Mouse (Mus musculus): ENCODE measurements around the gene Glrx3. TPM values are rescaled to one million over a fixed set of nuclear protein-coding genes. Genes with fewer than 3 reads are reported as not detected.
"Not testable (repeated sequence)": the region's sequence is repeated elsewhere in the genome, so short reads cannot be mapped to it uniquely, and the experiment has no call there.

Glrx3 gene
- polyA plus RNA-seq, 1 experiment from 2014 or later, result 251 TPM

DNA sequence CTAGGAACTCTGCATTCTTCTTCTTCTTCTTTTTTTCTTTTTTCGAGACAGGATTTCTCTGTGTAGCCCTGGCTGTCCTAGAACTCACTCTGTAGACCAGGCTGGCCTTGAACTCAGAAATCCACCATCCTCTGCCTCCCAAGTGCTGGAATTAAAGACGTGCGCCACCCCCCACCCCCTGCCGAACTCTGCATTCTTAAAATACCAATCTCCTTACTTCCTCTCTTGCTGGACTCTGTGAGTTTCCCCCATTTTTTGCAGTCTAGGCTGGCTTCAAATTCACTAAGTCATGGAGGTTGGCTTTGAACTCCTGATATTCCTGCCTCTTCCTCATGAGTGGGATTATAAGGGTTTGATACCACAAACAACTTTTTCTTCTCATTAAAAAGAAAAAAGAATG lies 10.7 kb upstream of the Glrx3 start:
- Histone ChIP-seq H3K9me3 (replicated peaks) (no peaks in the 10 kb centered on the region), H3K27ac (no peak overlapping the region), H3K9ac (no peak overlapping the region), H3K4me2 (no peak overlapping the region), H3K4me3 (replicated peaks) (no peak overlapping the region), H3K27me3 (0 out of 2 replicates have a peak, but pooled peaks cover 3% of the 10 kb centered on the region), H3K4me1 (no peaks in the 10 kb centered on the region), H3K36me3 (no peaks in the 10 kb centered on the region)
- no peak for ATAC-seq (replicated peaks; ENCODE audit: low FRiP score)
- 54% methylated on average over 4 of the region's 4 CpGs for WGBS

DNA sequence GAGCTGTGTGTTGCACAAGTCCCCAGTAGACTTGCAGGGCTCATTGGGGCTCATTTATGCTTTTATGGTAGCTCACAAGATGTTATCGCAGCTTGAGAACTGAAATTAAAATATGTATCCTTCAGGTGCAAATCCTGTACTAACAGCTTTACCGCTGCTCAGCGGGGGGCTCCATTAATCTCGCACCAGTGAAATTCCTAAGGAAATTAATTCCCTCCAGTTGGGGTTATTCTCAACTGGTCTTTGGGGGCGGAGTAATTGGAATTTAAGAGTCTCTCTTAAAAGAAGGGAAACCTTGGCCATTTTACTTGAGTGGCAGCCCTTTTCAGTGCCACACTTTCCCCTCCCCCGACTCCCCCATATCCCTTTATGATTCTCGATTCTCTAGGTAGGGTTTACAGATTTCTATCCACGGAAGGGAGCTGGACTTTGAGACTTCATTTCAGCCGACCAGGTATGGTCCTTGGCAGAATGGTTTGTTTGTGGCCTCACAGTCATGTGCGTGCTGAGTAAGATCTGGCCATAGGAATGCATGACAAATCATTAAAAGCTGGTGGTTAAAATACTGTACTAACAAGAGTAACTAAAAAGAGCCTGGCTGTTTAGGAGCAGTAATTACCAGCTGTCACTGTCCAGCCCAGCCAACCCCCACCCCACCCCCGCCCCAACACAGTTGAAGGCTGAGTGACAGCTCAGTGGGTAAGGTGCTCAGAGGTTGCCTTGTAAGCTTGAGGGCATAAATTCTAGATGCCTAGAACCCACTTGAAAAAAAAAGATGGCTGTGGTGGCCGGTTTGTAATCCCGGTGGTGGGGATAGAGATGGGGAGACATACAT lies 5.4 kb upstream of the Glrx3 start:
- 46% methylated on average over 13 of the region's 13 CpGs for WGBS

GRCm38 (mm10) chr7:137436901-137437300 lies 513 bp upstream of the Glrx3 start:
- H3K27me3 ChIP-seq, result no peaks in the 10 kb centered on the region
- H3K27ac ChIP-seq, result peak overlapping the region; percentile 90
- H3K4me2 ChIP-seq, result peak overlapping the region; percentile 62
- WGBS, result 75% methylated on average over 6 of the region's 6 CpGs
- peak overlapping the region; percentile 93 for H3K4me3 ChIP-seq (replicated peaks)
- H3K36me3 ChIP-seq, result peaks cover 4% of the 10 kb centered on the region; the same call in 1 of the 2 replicates
- peaks cover 17% of the 10 kb centered on the region for H3K4me1 ChIP-seq
- no peaks in the 10 kb centered on the region for H3K9me3 ChIP-seq (replicated peaks)
- no peak overlapping the region for H3K9ac ChIP-seq
- ATAC-seq (replicated peaks; ENCODE audit: low FRiP score), result peak; percentile 2; the same call in 1 of the 2 replicates

More for the DNA sequence above, 5.4 kb upstream of the Glrx3 start:
- no peak overlapping the region for H3K4me3 ChIP-seq (replicated peaks)
- H3K9ac ChIP-seq, result no peak overlapping the region
- H3K4me1 ChIP-seq, result peaks cover 2% of the 10 kb centered on the region
- peak; percentile 46; the same call in 1 of the 2 replicates for ATAC-seq (replicated peaks; ENCODE audit: low FRiP score)
- H3K4me2 ChIP-seq, result no peak overlapping the region
- H3K27ac ChIP-seq, result no peak overlapping the region
- H3K27me3 ChIP-seq, result 0 out of 2 replicates have a peak, but pooled peaks cover 3% of the 10 kb centered on the region
- H3K9me3 ChIP-seq (replicated peaks), result no peaks in the 10 kb centered on the region
- no peaks in the 10 kb centered on the region for H3K36me3 ChIP-seq

- H3K4me2 ChIP-seq, result peak overlapping the region; percentile 62
- WGBS, result 3% methylated on average over 7 of the region's 7 CpGs
- H3K9ac ChIP-seq, result peak overlapping the region; percentile 90
- peaks cover 21% of the 10 kb centered on the region for H3K4me1 ChIP-seq
- no peaks in the 10 kb centered on the region for H3K27me3 ChIP-seq
- ATAC-seq (replicated peaks; ENCODE audit: low FRiP score), result 0 out of 2 replicates have a peak, but pooled peaks have one; percentile 27
- H3K4me3 ChIP-seq (replicated peaks), result peak overlapping the region; percentile 93
- no peaks in the 10 kb centered on the region for H3K9me3 ChIP-seq (replicated peaks)
- peak overlapping the region; percentile 90 for H3K27ac ChIP-seq
- H3K36me3 ChIP-seq, result peaks cover 4% of the 10 kb centered on the region; the same call in 1 of the 2 replicates
Observed at GRCm38 (mm10) chr7:137438179-137438550, 751 bp downstream of the Glrx3 start.

- Histone ChIP-seq H3K4me2 (peak overlapping the region; percentile 62), H3K4me3 (replicated peaks) (peak overlapping the region; percentile 93), H3K4me1 (peaks cover 21% of the 10 kb centered on the region), H3K9ac (0 out of 2 replicates have a peak overlapping the region, but pooled peaks have one; percentile 90)
- 83% methylated on average over 7 of the region's 7 CpGs for WGBS
- not testable (repeated sequence) for H3K36me3 ChIP-seq; H3K9me3 ChIP-seq (replicated peaks); H3K27ac ChIP-seq; ATAC-seq (replicated peaks; ENCODE audit: low FRiP score); H3K27me3 ChIP-seq
Observed at GRCm38 (mm10) chr7:137438962-137439361, 1.5 kb downstream of the Glrx3 start.

DNA sequence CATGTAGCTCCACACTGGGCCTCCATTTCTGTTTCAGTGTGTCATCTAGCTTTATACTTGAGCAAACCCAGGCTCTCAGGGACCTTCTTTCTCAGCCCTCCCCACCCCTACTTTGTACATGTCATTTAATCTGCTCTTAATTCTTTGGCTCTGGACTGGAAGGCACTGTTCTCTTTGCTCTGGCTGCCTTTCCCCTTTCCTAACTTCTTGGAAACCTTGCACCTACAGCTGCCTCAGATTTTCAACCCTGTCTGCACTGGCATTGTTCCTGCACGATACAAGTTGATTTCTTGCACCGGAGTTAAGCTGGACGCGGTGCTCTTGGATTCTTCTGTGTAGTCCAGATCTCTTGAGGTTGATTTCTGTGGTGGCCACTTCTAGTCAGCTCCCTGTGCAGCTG lies 5.5 kb downstream of the Glrx3 start:
- WGBS, result 91% methylated on average over 4 of the region's 4 CpGs
- Histone ChIP-seq H3K4me3 (replicated peaks) (no peak overlapping the region), H3K9ac (no peak overlapping the region), H3K36me3 (peaks cover 35% of the 10 kb centered on the region), H3K27ac (no peak overlapping the region), H3K4me2 (no peak overlapping the region), H3K4me1 (peaks cover 14% of the 10 kb centered on the region), H3K27me3 (no peaks in the 10 kb centered on the region), H3K9me3 (replicated peaks) (no peaks in the 10 kb centered on the region)
- ATAC-seq (replicated peaks; ENCODE audit: low FRiP score), result no peak

- H3K36me3 ChIP-seq, result peaks cover 56% of the 10 kb centered on the region
- no peaks in the 10 kb centered on the region for H3K9me3 ChIP-seq (replicated peaks)
- no peak overlapping the region for H3K4me3 ChIP-seq (replicated peaks)
- no peak overlapping the region for H3K4me2 ChIP-seq
- H3K27me3 ChIP-seq, result no peaks in the 10 kb centered on the region
- ATAC-seq (replicated peaks; ENCODE audit: low FRiP score), result no peak
- H3K27ac ChIP-seq, result no peak overlapping the region
- H3K4me1 ChIP-seq, result 0 out of 2 replicates have a peak, but pooled peaks cover 4% of the 10 kb centered on the region
- 96% methylated on average over 12 of the region's 12 CpGs for WGBS
- H3K9ac ChIP-seq, result no peak overlapping the region
Observed at GRCm38 (mm10) chr7:137445321-137445720, 7.9 kb downstream of the Glrx3 start.

DNA sequence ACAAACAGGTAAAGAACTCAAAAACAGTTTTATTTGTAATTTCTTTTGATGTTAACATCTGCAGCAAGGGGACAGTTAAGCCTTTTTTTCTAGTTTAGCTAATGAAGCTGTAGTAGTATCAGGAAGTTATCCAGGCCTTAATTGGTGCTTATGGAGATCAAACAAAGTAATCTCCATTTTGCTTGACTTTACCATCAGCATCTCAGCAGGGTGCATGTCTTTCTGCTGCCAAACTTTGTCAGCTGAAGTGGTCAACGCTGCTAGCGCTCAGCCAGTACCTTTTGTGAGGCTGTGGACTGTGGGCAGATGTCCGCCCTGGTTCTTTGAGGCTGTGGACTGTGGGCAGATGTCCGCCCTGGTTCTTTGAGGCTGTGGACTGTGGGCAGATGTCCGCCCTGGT lies 24.0 kb downstream of the Glrx3 start:
- H3K4me3 ChIP-seq (replicated peaks), result no peak overlapping the region
- ATAC-seq (replicated peaks; ENCODE audit: low FRiP score), result no peak
- no peak overlapping the region for H3K4me2 ChIP-seq
- WGBS, result 78% methylated on average over 5 of the region's 5 CpGs
- H3K36me3 ChIP-seq, result peaks cover 93% of the 10 kb centered on the region
- no peaks in the 10 kb centered on the region for H3K9me3 ChIP-seq (replicated peaks)
- no peaks in the 10 kb centered on the region for H3K27me3 ChIP-seq
- no peak overlapping the region for H3K27ac ChIP-seq
- no peaks in the 10 kb centered on the region for H3K4me1 ChIP-seq
- H3K9ac ChIP-seq, result no peak overlapping the region

GRCm38 (mm10) chr7:137468174-137468573 lies 30.8 kb downstream of the Glrx3 start:
- no peak for ATAC-seq (replicated peaks; ENCODE audit: low FRiP score)
- Histone ChIP-seq H3K9me3 (replicated peaks) (no peaks in the 10 kb centered on the region), H3K27ac (no peak overlapping the region), H3K9ac (no peak overlapping the region), H3K36me3 (peaks cover 69% of the 10 kb centered on the region), H3K27me3 (no peaks in the 10 kb centered on the region), H3K4me1 (no peaks in the 10 kb centered on the region), H3K4me3 (replicated peaks) (no peak overlapping the region), H3K4me2 (no peak overlapping the region)
- WGBS, result 83% methylated on average over 4 of the region's 4 CpGs

DNA sequence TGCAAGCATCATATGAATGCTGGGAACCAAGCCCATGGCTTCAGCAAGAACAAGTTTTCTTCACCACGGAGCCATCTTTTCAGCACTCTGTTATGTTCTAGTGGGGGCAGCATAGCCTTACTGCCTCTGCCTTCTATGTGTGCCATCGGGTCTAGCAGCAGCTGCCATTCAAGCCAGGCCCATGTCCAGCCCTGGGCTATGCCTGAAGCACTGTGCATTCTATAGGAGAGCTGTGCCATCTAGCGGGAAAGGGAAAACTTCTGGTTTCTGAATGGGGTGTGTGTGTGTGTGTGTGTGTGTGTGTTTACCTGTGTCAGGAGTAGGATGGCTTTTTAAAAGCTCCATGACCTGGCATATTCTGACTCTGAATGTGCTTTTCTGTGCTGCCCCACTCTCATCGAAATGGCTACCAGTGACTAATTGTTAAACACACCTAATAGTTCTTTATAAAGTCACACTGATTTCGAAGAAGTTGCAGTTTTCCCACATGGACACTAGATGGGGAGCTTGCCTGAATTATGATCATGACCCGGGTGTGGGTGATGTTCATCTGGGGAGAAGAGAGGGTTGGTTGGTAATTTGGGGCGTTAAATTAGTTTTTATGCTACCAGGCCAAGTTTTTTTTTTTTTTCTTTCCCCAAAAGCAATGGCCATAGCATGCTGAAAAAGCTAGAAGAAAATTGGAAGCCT lies 34.2 kb downstream of the Glrx3 start:
- H3K4me3 ChIP-seq (replicated peaks), result no peak overlapping the region
- no peak overlapping the region for H3K4me2 ChIP-seq
- no peak overlapping the region for H3K9ac ChIP-seq
- no peaks in the 10 kb centered on the region for H3K9me3 ChIP-seq (replicated peaks)
- ATAC-seq (replicated peaks; ENCODE audit: low FRiP score), result no peak
- H3K36me3 ChIP-seq, result peaks cover 35% of the 10 kb centered on the region
- no peaks in the 10 kb centered on the region for H3K4me1 ChIP-seq
- no peak overlapping the region for H3K27ac ChIP-seq
- 60% methylated on average over 7 of the region's 7 CpGs for WGBS
- H3K27me3 ChIP-seq, result 0 out of 2 replicates have a peak, but pooled peaks cover 5% of the 10 kb centered on the region

DNA sequence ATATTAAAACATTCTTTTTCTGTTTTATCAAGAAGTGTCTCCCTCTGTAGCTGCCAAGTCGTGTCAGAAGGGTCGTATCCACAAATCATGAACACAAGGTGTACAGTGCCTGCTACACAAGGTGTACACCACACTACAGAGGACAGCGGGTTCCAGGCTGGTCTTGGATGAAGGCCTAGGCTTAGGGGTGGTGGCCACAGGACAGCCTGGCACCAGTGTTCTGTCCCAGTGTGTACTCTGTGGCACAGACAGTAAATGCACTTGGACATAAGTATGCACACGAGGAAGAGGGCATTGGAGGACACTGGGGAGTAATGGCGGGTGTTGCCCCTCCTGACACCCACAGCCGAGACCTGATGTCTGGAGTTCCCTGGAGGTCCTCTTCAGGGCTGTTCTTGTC lies 34.7 kb downstream of the Glrx3 start:
- Histone ChIP-seq H3K27ac (no peak overlapping the region), H3K9ac (no peak overlapping the region), H3K36me3 (peaks cover 30% of the 10 kb centered on the region), H3K9me3 (replicated peaks) (no peaks in the 10 kb centered on the region), H3K4me1 (no peaks in the 10 kb centered on the region), H3K4me2 (no peak overlapping the region), H3K4me3 (replicated peaks) (no peak overlapping the region), H3K27me3 (peaks cover 10% of the 10 kb centered on the region)
- WGBS, result 80% methylated on average over 6 of the region's 6 CpGs
- 0 out of 2 replicates have a peak, but pooled peaks have one; percentile 22 for ATAC-seq (replicated peaks; ENCODE audit: low FRiP score)
